Mouse (Mus musculus): ENCODE measurements around the gene Ccdc13. TPM values are rescaled to one million over a fixed set of nuclear protein-coding genes. Genes with fewer than 3 reads are reported as not detected.

The Ccdc13 gene
- polyA plus RNA-seq, 1 experiment from 2014 or later = 0.35 TPM

DNA sequence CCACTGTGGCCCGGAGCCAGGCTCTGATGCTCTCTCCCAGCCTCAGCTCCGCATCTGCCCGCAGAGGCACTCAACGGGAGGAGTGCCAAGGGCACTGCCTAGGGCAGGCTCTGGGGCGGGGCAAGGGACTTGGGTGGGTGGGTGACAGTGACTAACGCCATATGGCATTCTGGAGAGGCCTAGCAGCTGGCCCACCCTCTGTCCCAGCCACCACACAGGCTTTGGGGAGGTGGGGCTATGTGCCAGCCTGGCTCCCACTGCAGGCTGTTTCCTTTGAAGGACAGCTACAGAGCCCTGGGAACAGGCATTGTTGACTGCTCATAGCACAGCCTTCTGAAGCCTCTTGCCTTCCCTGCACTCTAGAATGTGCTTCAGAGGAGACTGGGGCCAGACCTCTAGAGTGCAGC, 16.7 kb downstream of the Ccdc13 start:
- WGBS = 79% methylated on average over 6 of the region's 6 CpGs
- Histone ChIP-seq H3K4me3 (ENCODE audit: low read depth, low read length) (no peak overlapping the region), H3K36me3 (ENCODE audit: control insufficient read depth, insufficient read depth, low read length) (no peaks in the 10 kb centered on the region), H3K9ac (ENCODE audit: low read length) (no peak overlapping the region), H3K4me1 (ENCODE audit: control insufficient read depth, insufficient read depth, low read length) (no peaks in the 10 kb centered on the region), H3K4me2 (ENCODE audit: low read depth, severe bottlenecking) (no peak overlapping the region), H3K27ac (replicated peaks; ENCODE audit: low read depth, low read length) (no peak overlapping the region), H3K27me3 (ENCODE audit: control insufficient read depth, insufficient read depth, low read length) (no peaks in the 10 kb centered on the region), H3K9me3 (ENCODE audit: control insufficient read depth, low read length) (no peaks in the 10 kb centered on the region)
- no peak for ATAC-seq (ENCODE audit: insufficient number of reproducible peaks, low FRiP score, low TSS enrichment, low read depth)
- DNase-seq (ENCODE audit: low spot score) = no peak

DNA sequence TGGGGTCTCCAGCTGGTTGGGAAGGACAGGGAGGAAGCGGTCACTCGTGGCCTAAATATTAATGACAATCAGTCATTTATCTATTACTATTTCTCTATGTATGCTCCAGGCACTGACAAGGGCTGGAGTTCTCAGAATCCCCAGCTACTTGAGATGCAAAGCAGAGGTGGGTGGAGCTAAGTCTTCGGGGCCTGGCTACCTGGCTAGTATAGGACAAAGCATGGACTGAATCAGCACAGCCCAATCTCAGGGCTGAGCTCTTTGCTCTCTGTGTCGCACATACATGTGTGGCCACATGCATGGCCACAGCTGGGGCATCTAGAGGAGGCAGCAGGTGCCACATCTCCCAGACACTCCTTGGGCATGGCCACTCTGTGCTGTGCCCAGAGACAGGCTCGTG, 18.5 kb downstream of the Ccdc13 start:
- DNase-seq (ENCODE audit: low spot score) = no peak
- ATAC-seq (ENCODE audit: insufficient number of reproducible peaks, low FRiP score, low TSS enrichment, low read depth) = no peak
- 66% methylated on average over 5 of the region's 5 CpGs for WGBS

DNA sequence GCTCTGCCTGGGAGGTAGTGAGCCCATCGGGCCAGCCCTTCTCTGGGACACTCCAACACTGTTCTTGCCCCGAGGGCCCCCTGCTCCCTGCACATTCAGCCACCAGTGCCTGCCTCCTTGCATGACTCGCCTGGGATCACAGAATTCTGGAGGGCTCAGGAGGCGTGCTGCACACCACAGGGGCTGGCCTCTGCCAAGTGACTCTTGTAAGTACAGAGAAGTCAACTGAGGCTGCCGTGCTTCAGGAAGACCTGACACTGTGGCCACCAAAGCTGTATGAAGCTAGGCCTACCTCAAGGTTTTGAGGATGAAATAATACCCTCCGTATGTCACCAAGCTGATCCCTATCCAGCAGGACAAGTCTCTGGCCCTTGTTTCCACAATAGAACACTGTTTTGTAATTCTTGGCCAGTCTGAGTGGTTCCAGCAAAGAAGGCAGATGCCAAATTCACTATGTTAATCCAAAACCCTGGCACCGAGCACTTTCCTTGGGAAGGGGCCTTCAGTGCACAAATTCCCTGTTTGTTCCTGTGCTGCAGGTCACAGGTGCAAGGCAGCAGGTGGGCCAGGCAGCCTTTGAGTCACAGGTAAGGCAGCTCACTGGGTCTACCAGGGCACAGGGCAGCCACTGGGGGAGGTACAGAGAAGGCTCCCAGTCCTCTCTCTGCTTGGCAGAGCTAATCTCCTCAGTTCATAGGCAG, 19.3 kb downstream of the Ccdc13 start:
- Histone ChIP-seq H3K4me2 (ENCODE audit: low read depth, severe bottlenecking) (no peak overlapping the region), H3K9ac (ENCODE audit: low read length) (no peak overlapping the region), H3K9me3 (ENCODE audit: control insufficient read depth, low read length) (no peaks in the 10 kb centered on the region), H3K27me3 (ENCODE audit: control insufficient read depth, insufficient read depth, low read length) (no peaks in the 10 kb centered on the region), H3K27ac (replicated peaks; ENCODE audit: low read depth, low read length) (no peak overlapping the region), H3K4me3 (ENCODE audit: low read depth, low read length) (no peak overlapping the region), H3K4me1 (ENCODE audit: control insufficient read depth, insufficient read depth, low read length) (no peaks in the 10 kb centered on the region), H3K36me3 (ENCODE audit: control insufficient read depth, insufficient read depth, low read length) (no peaks in the 10 kb centered on the region)
- WGBS = 65% methylated on average over 7 of the region's 7 CpGs
- DNase-seq (ENCODE audit: low spot score) (no peak), ATAC-seq (ENCODE audit: insufficient number of reproducible peaks, low FRiP score, low TSS enrichment, low read depth) (no peak)

More for the DNA sequence above, 18.5 kb downstream of the Ccdc13 start:
- Histone ChIP-seq H3K9me3 (ENCODE audit: control insufficient read depth, low read length) (no peaks in the 10 kb centered on the region), H3K36me3 (ENCODE audit: control insufficient read depth, insufficient read depth, low read length) (no peaks in the 10 kb centered on the region), H3K4me1 (ENCODE audit: control insufficient read depth, insufficient read depth, low read length) (no peaks in the 10 kb centered on the region), H3K9ac (ENCODE audit: low read length) (no peak overlapping the region), H3K27ac (replicated peaks; ENCODE audit: low read depth, low read length) (no peak overlapping the region), H3K4me2 (ENCODE audit: low read depth, severe bottlenecking) (no peak overlapping the region), H3K27me3 (ENCODE audit: control insufficient read depth, insufficient read depth, low read length) (no peaks in the 10 kb centered on the region), H3K4me3 (ENCODE audit: low read depth, low read length) (no peak overlapping the region)

- H3K4me3 ChIP-seq (ENCODE audit: low read depth, low read length) = no peak overlapping the region
- ATAC-seq (ENCODE audit: insufficient number of reproducible peaks, low FRiP score, low TSS enrichment, low read depth) (no peak; the same call in 1 of the 2 replicates), DNase-seq (ENCODE audit: low spot score) (no peak)
- no peaks in the 10 kb centered on the region for H3K27me3 ChIP-seq (ENCODE audit: control insufficient read depth, insufficient read depth, low read length)
- no peak overlapping the region for H3K9ac ChIP-seq (ENCODE audit: low read length)
- no peaks in the 10 kb centered on the region for H3K4me1 ChIP-seq (ENCODE audit: control insufficient read depth, insufficient read depth, low read length)
- no peak overlapping the region for H3K4me2 ChIP-seq (ENCODE audit: low read depth, severe bottlenecking)
- whole genome bisulfite sequencing = 65% methylated on average over 9 of the region's 9 CpGs
- H3K9me3 ChIP-seq (ENCODE audit: control insufficient read depth, low read length) = no peaks in the 10 kb centered on the region
- H3K27ac ChIP-seq (replicated peaks; ENCODE audit: low read depth, low read length) = no peak overlapping the region
- no peaks in the 10 kb centered on the region for H3K36me3 ChIP-seq (ENCODE audit: control insufficient read depth, insufficient read depth, low read length)
Measured at GRCm38 (mm10) chr9:121819073-121819770, 20.0 kb downstream of the Ccdc13 start.

- Histone ChIP-seq H3K4me1 (ENCODE audit: control insufficient read depth, insufficient read depth, low read length) (no peaks in the 10 kb centered on the region), H3K27ac (replicated peaks; ENCODE audit: low read depth, low read length) (no peak overlapping the region), H3K27me3 (ENCODE audit: control insufficient read depth, insufficient read depth, low read length) (no peaks in the 10 kb centered on the region), H3K36me3 (ENCODE audit: control insufficient read depth, insufficient read depth, low read length) (no peaks in the 10 kb centered on the region), H3K9me3 (ENCODE audit: control insufficient read depth, low read length) (no peaks in the 10 kb centered on the region), H3K9ac (ENCODE audit: low read length) (no peak overlapping the region), H3K4me3 (ENCODE audit: low read depth, low read length) (no peak overlapping the region), H3K4me2 (ENCODE audit: low read depth, severe bottlenecking) (no peak overlapping the region)
- DNase-seq (ENCODE audit: low spot score) = no peak
- ATAC-seq (ENCODE audit: insufficient number of reproducible peaks, low FRiP score, low TSS enrichment, low read depth) = no peak
- 76% methylated on average over 6 of the region's 6 CpGs for WGBS
Measured at GRCm38 (mm10) chr9:121815183-121815582, 24.1 kb downstream of the Ccdc13 start.

GRCm38 (mm10) chr9:121810081-121810821, 29.0 kb downstream of the Ccdc13 start:
- Histone ChIP-seq H3K9ac (ENCODE audit: low read length) (no peak overlapping the region), H3K4me1 (ENCODE audit: control insufficient read depth, insufficient read depth, low read length) (no peaks in the 10 kb centered on the region), H3K27me3 (ENCODE audit: control insufficient read depth, insufficient read depth, low read length) (no peaks in the 10 kb centered on the region), H3K36me3 (ENCODE audit: control insufficient read depth, insufficient read depth, low read length) (no peaks in the 10 kb centered on the region), H3K4me2 (ENCODE audit: low read depth, severe bottlenecking) (no peak overlapping the region), H3K27ac (replicated peaks; ENCODE audit: low read depth, low read length) (no peak overlapping the region), H3K9me3 (ENCODE audit: control insufficient read depth, low read length) (no peaks in the 10 kb centered on the region), H3K4me3 (ENCODE audit: low read depth, low read length) (no peak overlapping the region)
- DNase-seq (ENCODE audit: low spot score) (no peak), ATAC-seq (ENCODE audit: insufficient number of reproducible peaks, low FRiP score, low TSS enrichment, low read depth) (no peak)
- 48% methylated on average over 15 of the region's 15 CpGs for WGBS

DNA sequence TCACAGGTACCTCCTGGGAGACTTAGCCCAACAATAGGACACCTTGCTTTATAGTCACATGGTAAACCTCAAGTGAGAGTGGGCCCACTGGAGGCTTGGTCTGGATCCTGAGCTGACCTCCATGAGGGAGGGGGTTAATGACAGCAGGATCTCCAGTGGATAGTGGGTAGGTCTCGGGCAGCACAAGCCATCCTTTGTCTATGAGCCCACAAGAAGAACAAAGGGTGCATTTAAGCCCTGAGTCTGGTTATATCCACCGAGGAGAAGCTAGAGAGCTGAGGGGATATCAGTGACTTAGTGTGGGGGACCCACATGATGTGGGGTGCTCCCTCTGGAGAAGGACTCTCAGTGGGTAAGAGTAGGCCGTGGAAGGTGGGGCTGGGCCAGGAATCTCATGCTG, 30.8 kb downstream of the Ccdc13 start:
- H3K27me3 ChIP-seq (ENCODE audit: control insufficient read depth, insufficient read depth, low read length) = no peaks in the 10 kb centered on the region
- no peaks in the 10 kb centered on the region for H3K9me3 ChIP-seq (ENCODE audit: control insufficient read depth, low read length)
- ATAC-seq (ENCODE audit: insufficient number of reproducible peaks, low FRiP score, low TSS enrichment, low read depth) = no peak
- no peaks in the 10 kb centered on the region for H3K36me3 ChIP-seq (ENCODE audit: control insufficient read depth, insufficient read depth, low read length)
- WGBS = 75% methylated on average over 3 of the region's 3 CpGs
- H3K27ac ChIP-seq (replicated peaks; ENCODE audit: low read depth, low read length) = no peak overlapping the region
- H3K9ac ChIP-seq (ENCODE audit: low read length) = no peak overlapping the region
- H3K4me3 ChIP-seq (ENCODE audit: low read depth, low read length) = no peak overlapping the region
- H3K4me1 ChIP-seq (ENCODE audit: control insufficient read depth, insufficient read depth, low read length) = no peaks in the 10 kb centered on the region
- H3K4me2 ChIP-seq (ENCODE audit: low read depth, severe bottlenecking) = no peak overlapping the region
- no peak for DNase-seq (ENCODE audit: low spot score)

- H3K36me3 ChIP-seq (ENCODE audit: control insufficient read depth, insufficient read depth, low read length) = no peaks in the 10 kb centered on the region
- no peak overlapping the region for H3K9ac ChIP-seq (ENCODE audit: low read length)
- WGBS = 59% methylated on average over 7 of the region's 7 CpGs
- no peak overlapping the region for H3K27ac ChIP-seq (replicated peaks; ENCODE audit: low read depth, low read length)
- H3K4me3 ChIP-seq (ENCODE audit: low read depth, low read length) = no peak overlapping the region
- no peaks in the 10 kb centered on the region for H3K4me1 ChIP-seq (ENCODE audit: control insufficient read depth, insufficient read depth, low read length)
- DNase-seq (ENCODE audit: low spot score) (no peak), ATAC-seq (ENCODE audit: insufficient number of reproducible peaks, low FRiP score, low TSS enrichment, low read depth) (no peak)
- no peak overlapping the region for H3K4me2 ChIP-seq (ENCODE audit: low read depth, severe bottlenecking)
- H3K9me3 ChIP-seq (ENCODE audit: control insufficient read depth, low read length) = no peaks in the 10 kb centered on the region
- no peaks in the 10 kb centered on the region for H3K27me3 ChIP-seq (ENCODE audit: control insufficient read depth, insufficient read depth, low read length)
Measured at GRCm38 (mm10) chr9:121807947-121808346, 31.3 kb downstream of the Ccdc13 start.
